Mouse (Mus musculus): ENCODE measurements around the gene Gpr152.

Gpr152 gene

DNA sequence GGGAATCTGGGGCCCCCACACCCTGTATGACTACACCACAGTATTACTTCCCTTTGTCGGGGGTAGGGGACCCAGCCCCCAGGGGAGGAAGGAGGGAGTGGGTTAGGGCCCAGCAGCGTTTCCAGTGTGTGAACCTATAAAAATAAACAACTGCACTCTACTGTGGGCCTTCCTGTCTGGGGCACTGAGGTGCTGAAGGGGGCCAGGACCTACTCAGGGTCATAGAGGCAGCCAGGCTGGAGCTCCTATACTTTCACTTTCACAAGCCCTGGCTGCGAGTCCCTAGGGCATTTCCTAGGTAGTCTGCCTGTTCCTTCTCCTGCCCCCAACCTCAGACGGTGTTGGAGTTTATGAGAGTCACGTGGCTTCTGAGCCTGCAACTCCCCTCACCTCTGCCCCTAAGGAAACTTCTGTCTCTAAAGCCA lies 25.8 kb upstream of the Gpr152 start:
- peaks cover 72% of the 10 kb centered on the region for H3K36me3 ChIP-seq (ENCODE audit: insufficient read depth, low read length)
- H3K27me3 ChIP-seq (ENCODE audit: insufficient read depth, low read length) = peaks cover 6% of the 10 kb centered on the region; the same call in 1 of the 2 replicates
- TF ChIP-seq POU5F1 (IDR thresholded peaks at IDR 0.05; ENCODE audit: borderline replicate concordance, low read length) (no peak), NANOG (IDR thresholded peaks at IDR 0.05; ENCODE audit: borderline replicate concordance, low read length) (no peak), CTCF (conservative IDR thresholded peaks at IDR 0.05; ENCODE audit: low read length) (no peak)
- H3K9me3 ChIP-seq (ENCODE audit: low read length) = no peaks in the 10 kb centered on the region
- no peak overlapping the region for H3K4me3 ChIP-seq (replicated peaks; ENCODE audit: low read length)
- H3K4me1 ChIP-seq (replicated peaks; ENCODE audit: low read depth, low read length) = peaks cover 44% of the 10 kb centered on the region

DNA sequence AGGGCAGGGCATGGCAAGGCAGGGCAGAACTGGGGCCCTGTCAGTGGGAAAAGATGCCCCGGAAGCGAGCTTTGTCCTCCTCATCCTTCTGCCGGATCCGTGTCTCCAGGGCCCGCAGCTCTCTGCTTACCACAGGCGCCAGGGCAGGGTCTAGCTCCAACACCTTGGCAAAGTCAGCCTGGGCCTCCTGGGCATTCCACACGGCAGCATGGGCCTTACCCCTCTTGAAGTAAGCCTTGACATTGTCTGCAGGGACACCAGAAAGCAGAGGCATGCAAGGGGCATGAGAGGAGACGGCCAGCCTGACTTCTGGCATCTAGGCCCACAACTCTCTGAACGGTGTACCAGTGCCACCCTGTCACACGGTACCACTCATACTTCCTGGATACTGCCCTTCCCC lies 25.0 kb upstream of the Gpr152 start:
- Histone ChIP-seq H3K9me3 (ENCODE audit: low read length) (no peaks in the 10 kb centered on the region), H3K4me1 (replicated peaks; ENCODE audit: low read depth, low read length) (peaks cover 44% of the 10 kb centered on the region), H3K4me3 (replicated peaks; ENCODE audit: low read length) (no peak overlapping the region), H3K27me3 (ENCODE audit: insufficient read depth, low read length) (peaks cover 6% of the 10 kb centered on the region; the same call in 1 of the 2 replicates), H3K36me3 (ENCODE audit: insufficient read depth, low read length) (peaks cover 77% of the 10 kb centered on the region)
- TF ChIP-seq POU5F1 (IDR thresholded peaks at IDR 0.05; ENCODE audit: borderline replicate concordance, low read length) (no peak), CTCF (conservative IDR thresholded peaks at IDR 0.05; ENCODE audit: low read length) (no peak), NANOG (IDR thresholded peaks at IDR 0.05; ENCODE audit: borderline replicate concordance, low read length) (no peak)

DNA sequence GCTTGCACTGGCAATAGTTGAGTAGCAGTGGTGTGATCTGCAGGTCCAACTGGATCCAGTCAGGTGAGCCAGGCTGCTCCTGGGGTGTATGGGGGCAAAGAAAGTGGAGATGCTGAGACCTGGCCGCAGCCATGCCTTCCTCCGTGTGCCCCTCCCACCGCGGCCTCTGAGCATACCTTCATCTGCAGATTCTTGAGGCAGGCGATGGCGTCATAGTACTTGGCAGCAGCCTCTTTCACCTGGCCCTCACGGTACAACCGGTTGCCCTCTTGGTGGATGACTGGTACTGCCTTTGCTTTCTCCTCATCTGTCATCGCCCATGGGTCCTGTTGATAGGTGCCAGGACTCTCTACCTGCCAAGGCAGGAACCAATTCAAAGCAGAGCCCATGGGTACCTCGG lies 24.4 kb upstream of the Gpr152 start:
- TF ChIP-seq POU5F1 (IDR thresholded peaks at IDR 0.05; ENCODE audit: borderline replicate concordance, low read length) (no peak), CTCF (conservative IDR thresholded peaks at IDR 0.05; ENCODE audit: low read length) (no peak), NANOG (IDR thresholded peaks at IDR 0.05; ENCODE audit: borderline replicate concordance, low read length) (no peak)
- Histone ChIP-seq H3K9me3 (ENCODE audit: low read length) (no peaks in the 10 kb centered on the region), H3K4me3 (replicated peaks; ENCODE audit: low read length) (no peak overlapping the region), H3K4me1 (replicated peaks; ENCODE audit: low read depth, low read length) (peaks cover 44% of the 10 kb centered on the region), H3K36me3 (ENCODE audit: insufficient read depth, low read length) (peaks cover 82% of the 10 kb centered on the region), H3K27me3 (ENCODE audit: insufficient read depth, low read length) (peaks cover 6% of the 10 kb centered on the region; the same call in 1 of the 2 replicates)

DNA sequence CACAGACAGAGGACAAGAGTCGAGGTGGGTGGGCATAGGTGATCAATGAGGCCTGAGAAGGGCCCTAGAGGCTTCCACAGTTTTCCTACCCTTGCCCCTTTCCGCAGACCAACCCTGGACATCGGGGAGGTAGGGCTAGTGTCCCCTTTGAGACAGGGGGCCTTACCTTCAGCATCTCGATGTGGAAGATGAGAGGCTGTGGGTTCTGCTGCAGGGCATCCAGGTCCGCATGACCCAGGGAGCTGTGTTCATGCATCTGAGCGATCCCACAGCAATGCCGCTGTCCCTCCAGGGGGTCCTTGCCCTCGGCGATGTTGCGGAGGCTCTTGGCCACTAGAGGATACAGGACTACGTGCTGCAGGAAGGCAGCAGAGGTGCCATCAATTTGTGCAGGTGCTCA lies 23.8 kb upstream of the Gpr152 start:
- H3K36me3 ChIP-seq (ENCODE audit: insufficient read depth, low read length) = peaks cover 82% of the 10 kb centered on the region
- H3K4me1 ChIP-seq (replicated peaks; ENCODE audit: low read depth, low read length) = peaks cover 44% of the 10 kb centered on the region
- no peak overlapping the region for H3K4me3 ChIP-seq (replicated peaks; ENCODE audit: low read length)
- H3K27me3 ChIP-seq (ENCODE audit: insufficient read depth, low read length) = no peaks in the 10 kb centered on the region
- TF ChIP-seq NANOG (IDR thresholded peaks at IDR 0.05; ENCODE audit: borderline replicate concordance, low read length) = no peak
- no peak for TF ChIP-seq CTCF (conservative IDR thresholded peaks at IDR 0.05; ENCODE audit: low read length)
- no peak for TF ChIP-seq POU5F1 (IDR thresholded peaks at IDR 0.05; ENCODE audit: borderline replicate concordance, low read length)
- H3K9me3 ChIP-seq (ENCODE audit: low read length) = no peaks in the 10 kb centered on the region

DNA sequence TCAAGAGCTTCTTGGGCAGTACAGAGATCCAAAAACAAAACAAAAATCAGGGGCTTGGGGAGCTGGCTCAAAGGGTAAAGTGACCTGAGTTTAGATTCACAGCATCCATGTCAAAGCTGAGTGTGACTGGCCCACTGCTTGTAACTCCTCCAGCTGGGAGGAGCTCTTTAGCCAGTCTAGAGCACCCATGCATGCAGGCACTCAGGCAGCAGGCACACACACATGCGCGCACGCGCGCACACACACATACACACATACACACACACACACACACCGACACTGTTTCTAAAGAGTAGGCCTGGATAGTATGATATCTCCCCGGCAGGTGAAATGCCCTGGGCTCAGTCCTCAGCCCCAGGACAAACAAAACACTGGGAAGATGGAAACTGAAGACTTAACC lies 22.6 kb upstream of the Gpr152 start:
- Histone ChIP-seq H3K36me3 (ENCODE audit: insufficient read depth, low read length) (peaks cover 76% of the 10 kb centered on the region), H3K4me1 (replicated peaks; ENCODE audit: low read depth, low read length) (peaks cover 46% of the 10 kb centered on the region), H3K27me3 (ENCODE audit: insufficient read depth, low read length) (no peaks in the 10 kb centered on the region), H3K4me3 (replicated peaks; ENCODE audit: low read length) (no peak overlapping the region), H3K9me3 (ENCODE audit: low read length) (no peaks in the 10 kb centered on the region)
- TF ChIP-seq NANOG (IDR thresholded peaks at IDR 0.05; ENCODE audit: borderline replicate concordance, low read length) = no peak
- TF ChIP-seq CTCF (conservative IDR thresholded peaks at IDR 0.05; ENCODE audit: low read length) = no peak
- no peak for TF ChIP-seq POU5F1 (IDR thresholded peaks at IDR 0.05; ENCODE audit: borderline replicate concordance, low read length)

DNA sequence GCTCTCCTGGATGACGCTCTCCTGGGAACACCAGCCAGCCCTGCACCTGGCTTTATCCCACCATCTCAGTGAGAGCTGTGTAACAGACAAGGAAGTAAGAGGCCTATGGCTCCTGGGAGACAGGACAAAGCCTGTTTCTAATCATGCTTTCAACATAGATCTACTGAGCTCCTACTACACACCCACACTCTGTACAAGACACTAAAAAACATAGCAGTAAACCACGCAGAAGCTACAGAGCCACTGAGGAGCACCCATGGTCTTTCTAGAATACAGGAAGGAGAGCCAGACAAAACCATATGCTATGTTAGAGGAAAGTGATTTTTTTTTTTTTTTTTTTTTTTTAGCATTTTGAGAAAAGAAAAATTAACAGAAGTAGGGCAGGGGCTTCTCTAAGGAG lies 21.2 kb upstream of the Gpr152 start:
- Histone ChIP-seq H3K4me3 (replicated peaks; ENCODE audit: low read length) (no peak overlapping the region), H3K4me1 (replicated peaks; ENCODE audit: low read depth, low read length) (peaks cover 46% of the 10 kb centered on the region), H3K9me3 (ENCODE audit: low read length) (no peaks in the 10 kb centered on the region), H3K36me3 (ENCODE audit: insufficient read depth, low read length) (peaks cover 64% of the 10 kb centered on the region), H3K27me3 (ENCODE audit: insufficient read depth, low read length) (no peaks in the 10 kb centered on the region)
- TF ChIP-seq NANOG (IDR thresholded peaks at IDR 0.05; ENCODE audit: borderline replicate concordance, low read length) = no peak
- TF ChIP-seq POU5F1 (IDR thresholded peaks at IDR 0.05; ENCODE audit: borderline replicate concordance, low read length) = no peak
- no peak for TF ChIP-seq CTCF (conservative IDR thresholded peaks at IDR 0.05; ENCODE audit: low read length)

DNA sequence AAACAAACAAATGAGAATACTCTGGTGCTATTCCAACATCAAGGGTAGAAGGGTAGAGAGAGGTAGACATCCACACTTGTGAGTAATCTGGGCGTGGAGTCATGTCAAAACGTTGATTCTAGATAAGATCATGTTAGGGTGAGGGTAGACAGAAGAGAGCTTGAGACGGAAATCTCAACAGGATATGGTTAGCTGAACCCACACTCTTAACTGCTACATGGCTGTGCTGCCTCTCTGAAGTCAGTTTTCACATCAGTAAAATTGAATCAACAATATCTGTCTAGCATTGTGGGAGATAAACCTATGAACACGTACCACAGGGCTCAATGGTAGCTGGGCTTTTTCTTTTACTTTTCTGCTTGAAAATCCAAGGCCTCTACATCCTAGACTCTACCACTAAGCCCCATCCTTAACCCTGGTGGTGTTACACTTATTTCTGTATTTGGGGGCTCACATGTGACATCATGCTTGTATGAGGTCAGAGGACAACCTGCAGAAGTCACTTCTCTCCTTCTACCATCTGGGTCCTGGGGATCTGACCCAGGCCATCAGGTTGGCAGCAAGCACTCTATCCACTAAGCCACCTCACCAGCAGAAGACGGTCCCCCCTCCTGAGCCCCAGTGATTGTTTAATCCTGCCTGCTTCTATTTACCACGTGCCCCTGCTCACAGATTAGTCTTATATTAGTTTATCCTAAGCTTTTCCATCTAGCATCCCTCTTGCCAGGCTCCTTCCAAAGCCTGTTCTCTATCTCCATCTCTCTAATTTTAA lies 19.7 kb upstream of the Gpr152 start:
- Histone ChIP-seq H3K4me1 (replicated peaks; ENCODE audit: low read depth, low read length) (peaks cover 51% of the 10 kb centered on the region), H3K4me3 (replicated peaks; ENCODE audit: low read length) (no peak overlapping the region), H3K9me3 (ENCODE audit: low read length) (no peaks in the 10 kb centered on the region), H3K27me3 (ENCODE audit: insufficient read depth, low read length) (no peaks in the 10 kb centered on the region), H3K36me3 (ENCODE audit: insufficient read depth, low read length) (peaks cover 48% of the 10 kb centered on the region)
- TF ChIP-seq POU5F1 (IDR thresholded peaks at IDR 0.05; ENCODE audit: borderline replicate concordance, low read length) = no peak
- TF ChIP-seq CTCF (conservative IDR thresholded peaks at IDR 0.05; ENCODE audit: low read length) = no peak
- no peak for TF ChIP-seq NANOG (IDR thresholded peaks at IDR 0.05; ENCODE audit: borderline replicate concordance, low read length)

DNA sequence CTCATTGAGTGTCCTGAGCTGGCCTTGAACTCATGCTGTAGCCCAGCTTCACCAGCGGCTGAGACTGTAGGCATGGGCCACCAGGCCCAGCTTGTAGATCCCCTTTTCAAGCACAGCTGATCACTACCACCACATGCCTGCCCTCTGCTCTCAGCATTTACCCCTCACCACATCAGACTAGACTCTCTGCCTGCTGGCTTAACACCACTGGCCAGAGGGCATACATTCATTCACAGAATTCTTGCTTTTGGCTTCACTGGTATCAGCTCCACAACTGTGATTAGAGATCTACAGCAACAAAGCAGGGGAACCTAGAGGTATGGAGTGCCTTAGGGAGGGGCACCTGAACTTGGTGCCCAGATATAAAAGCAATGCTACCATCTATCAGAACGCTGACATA lies 19.1 kb upstream of the Gpr152 start:
- Histone ChIP-seq H3K4me3 (replicated peaks; ENCODE audit: low read length) (no peak overlapping the region), H3K27me3 (ENCODE audit: insufficient read depth, low read length) (no peaks in the 10 kb centered on the region), H3K36me3 (ENCODE audit: insufficient read depth, low read length) (peaks cover 42% of the 10 kb centered on the region), H3K9me3 (ENCODE audit: low read length) (no peaks in the 10 kb centered on the region), H3K4me1 (replicated peaks; ENCODE audit: low read depth, low read length) (peaks cover 54% of the 10 kb centered on the region)
- TF ChIP-seq CTCF (conservative IDR thresholded peaks at IDR 0.05; ENCODE audit: low read length) (no peak), POU5F1 (IDR thresholded peaks at IDR 0.05; ENCODE audit: borderline replicate concordance, low read length) (no peak), NANOG (IDR thresholded peaks at IDR 0.05; ENCODE audit: borderline replicate concordance, low read length) (no peak)

Measured in E14TG2a.4 (cell line).